Mouse (Mus musculus): Measurements from ENCODE around the gene Degs1. TPM values are rescaled to one million over a fixed set of nuclear protein-coding genes. Genes with fewer than 3 reads are reported as not detected.

Degs1 gene
- polyA plus RNA-seq, 1 experiment = 26.6 TPM

GRCm38 (mm10) chr1:182253756-182254534 lies 28.7 kb downstream of the Degs1 start:
- TF ChIP-seq GATA1 (IDR thresholded peaks at IDR 0.05; ENCODE audit: low read length) = no peak

- no peak for TF ChIP-seq GATA1 (IDR thresholded peaks at IDR 0.05; ENCODE audit: low read length)
Observed at GRCm38 (mm10) chr1:182252534-182253171, 30.0 kb downstream of the Degs1 start.

GRCm38 (mm10) chr1:182250734-182251133 lies 31.9 kb downstream of the Degs1 start:
- TF ChIP-seq GATA1 (IDR thresholded peaks at IDR 0.05; ENCODE audit: low read length) = no peak

DNA sequence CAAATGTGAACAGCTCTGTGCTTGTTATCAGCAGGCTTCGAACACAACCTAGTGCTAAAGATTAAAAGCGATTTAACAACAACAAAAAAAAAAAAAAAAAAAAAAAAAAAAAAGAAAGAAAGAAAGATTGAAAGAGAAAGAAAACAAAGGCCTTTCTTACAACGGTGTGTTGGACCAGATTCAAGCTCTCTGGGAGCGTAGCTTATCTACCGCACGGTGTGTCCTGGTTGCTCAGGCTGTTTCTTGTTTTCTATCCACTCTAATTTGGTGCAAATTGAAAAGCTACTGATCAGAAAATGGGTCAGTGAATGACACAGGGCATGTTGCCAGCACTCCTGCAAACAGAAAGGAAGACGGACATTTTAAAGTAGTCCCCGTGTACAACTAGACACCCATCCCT lies 33.3 kb downstream of the Degs1 start:
- no peak for TF ChIP-seq GATA1 (IDR thresholded peaks at IDR 0.05; ENCODE audit: low read length)

GRCm38 (mm10) chr1:182245003-182245402 lies 37.6 kb downstream of the Degs1 start:
- TF ChIP-seq GATA1 (IDR thresholded peaks at IDR 0.05; ENCODE audit: low read length) = no peak

GRCm38 (mm10) chr1:182238056-182238703 lies 44.4 kb downstream of the Degs1 start:
- no peak for TF ChIP-seq GATA1 (IDR thresholded peaks at IDR 0.05; ENCODE audit: low read length)

DNA sequence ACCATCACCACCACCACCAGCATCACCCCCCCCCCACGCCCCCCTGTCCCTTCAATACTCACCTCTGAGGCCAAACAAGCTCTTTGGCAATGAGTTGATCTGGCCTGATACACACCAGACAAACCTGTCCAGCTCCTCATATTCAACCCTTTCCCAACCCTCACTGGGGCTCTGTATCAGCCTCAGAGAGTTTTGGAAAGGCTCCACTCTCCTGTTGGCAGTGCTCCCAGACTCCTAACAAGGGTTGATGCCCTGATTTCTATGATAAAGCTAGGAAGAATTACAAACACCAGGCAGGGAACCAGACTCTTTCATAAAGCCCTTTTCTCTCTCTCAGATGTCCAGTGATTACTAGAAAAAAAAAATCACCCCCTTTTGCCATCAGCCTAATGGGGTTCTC lies 45.2 kb downstream of the Degs1 start:
- TF ChIP-seq GATA1 (IDR thresholded peaks at IDR 0.05; ENCODE audit: low read length) = no peak

- TF ChIP-seq GATA1 (IDR thresholded peaks at IDR 0.05; ENCODE audit: low read length) = no peak
Observed at GRCm38 (mm10) chr1:182235174-182235573, 47.4 kb downstream of the Degs1 start.

GRCm38 (mm10) chr1:182229381-182229780 lies 53.2 kb downstream of the Degs1 start:
- TF ChIP-seq GATA1 (IDR thresholded peaks at IDR 0.05; ENCODE audit: low read length) = no peak

DNA sequence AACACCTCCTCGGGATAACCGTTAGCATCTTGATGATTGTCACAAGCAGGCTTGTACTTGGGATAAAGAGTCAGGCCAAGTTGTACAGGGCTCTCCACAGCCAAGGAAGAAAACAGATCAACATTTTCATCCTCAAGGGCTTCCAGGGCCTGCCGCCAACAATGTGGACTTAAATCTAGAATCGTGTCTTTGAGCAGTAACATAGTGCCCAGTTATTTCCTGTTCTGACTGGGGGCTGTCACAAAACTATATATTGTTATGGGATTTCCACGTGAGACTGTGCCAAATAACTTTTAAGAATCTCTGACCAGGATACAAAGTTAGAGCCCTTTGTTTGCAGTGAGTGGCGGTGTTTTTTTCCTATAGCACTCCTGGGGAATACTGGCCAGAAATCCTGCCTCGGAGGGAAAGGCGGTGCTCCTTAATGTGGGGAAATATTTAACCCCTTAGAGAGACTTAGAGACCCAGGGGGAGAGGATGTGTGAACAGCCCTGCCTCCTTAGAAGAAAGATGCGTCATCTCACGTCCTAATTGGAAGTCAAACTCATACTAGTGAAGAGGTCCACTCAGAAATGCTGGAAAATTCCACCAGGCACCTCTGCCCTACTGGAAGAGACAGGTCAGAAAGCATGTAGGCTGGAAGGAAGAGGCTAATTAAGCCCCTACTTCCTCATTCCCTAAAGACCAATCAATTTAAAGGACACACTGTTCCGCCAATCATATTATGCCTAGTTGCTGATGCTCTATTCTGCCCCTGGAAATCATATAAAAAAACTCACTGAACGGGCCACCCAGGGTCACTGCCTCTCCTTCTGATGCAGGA lies 55.3 kb downstream of the Degs1 start:
- no peak for TF ChIP-seq GATA1 (IDR thresholded peaks at IDR 0.05; ENCODE audit: low read length)

DNA sequence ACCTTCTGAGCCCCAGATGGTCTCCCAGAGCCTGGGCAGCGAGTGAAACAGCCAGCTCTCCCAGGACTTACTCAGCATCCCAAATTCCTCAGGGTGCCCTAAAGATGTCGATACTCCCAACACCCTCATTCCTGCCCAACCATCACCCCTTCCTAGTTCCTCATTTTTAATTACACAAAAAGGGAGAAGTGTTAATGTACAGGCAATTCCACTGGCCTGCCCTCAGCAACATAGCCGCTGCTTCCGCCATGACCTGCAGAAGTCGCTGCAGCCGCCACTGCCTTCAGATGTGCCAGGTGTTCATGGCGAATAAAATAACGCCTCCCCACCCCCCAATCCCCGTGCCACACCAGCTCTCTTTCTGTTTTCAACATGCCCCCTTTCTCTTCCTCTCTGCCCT lies 56.3 kb downstream of the Degs1 start:
- TF ChIP-seq GATA1 (IDR thresholded peaks at IDR 0.05; ENCODE audit: low read length) = no peak

Other genes with a start within 250 kb of the Degs1 start
- gene Srp9, start 158.1 kb downstream of the Degs1 start, polyA plus RNA-seq (2012) = 37.1 and 47.7 TPM in 2 replicates
- 0.02 TPM in 1 of 2 replicates, not detected in the other for gene Vmn1r1, start 118.3 kb downstream of the Degs1 start, polyA plus RNA-seq (2012)
- gene Fbxo28, start 58.8 kb upstream of the Degs1 start, polyA plus RNA-seq (2012) = 43.3 and 54.8 TPM in 2 replicates
- 7.1 and 26.2 TPM in 2 replicates for gene Trp53bp2, start 126.4 kb upstream of the Degs1 start, polyA plus RNA-seq (2012)
- gene Capn2, start 234.8 kb upstream of the Degs1 start, polyA plus RNA-seq (2012) = not detected in 2 replicates